Mouse (Mus musculus) liver, embryonic 16.5 days (tissue): Measurements from ENCODE around the gene Triap1. TPM values are rescaled to one million over a fixed set of nuclear protein-coding genes. Genes with fewer than 3 reads are reported as not detected.

ENCODE experiments used
- ATAC-seq: fragments of 200-750 bp; cut with Nextera tagmentation; 2 replicates; pipeline ENCODE4 v1.8.0; 2017; ENCODE audit warnings: low read depth, mild to moderate bottlenecking, moderate number of reproducible peaks, moderate library complexity
- H3K27ac ChIP-seq: fragments of 300-500 bp; sonication (generic); 2 replicates; pipeline ENCODE4 v1.5.1; 2014; ENCODE audit warnings: mild to moderate bottlenecking, low read length
- H3K27me3 ChIP-seq: fragments of 300-500 bp; sonication (generic); 2 replicates; pipeline ENCODE4 v1.6.1; 2014; ENCODE audit warnings: low read depth, low read length, mixed read lengths; ENCODE audit not compliant: control insufficient read depth, insufficient read depth
- H3K36me3 ChIP-seq: fragments of 300-500 bp; sonication (generic); 2 replicates; pipeline ENCODE4 v1.6.1; 2014; ENCODE audit warnings: mild to moderate bottlenecking; ENCODE audit not compliant: control insufficient read depth, insufficient read depth
- H3K4me1 ChIP-seq: fragments of 300-500 bp; sonication (generic); 2 replicates; pipeline ENCODE4 v1.6.1; 2014; ENCODE audit warnings: low read depth, low read length, mixed read lengths; ENCODE audit not compliant: control insufficient read depth
- H3K4me2 ChIP-seq: fragments of 300-500 bp; sonication (generic); 2 replicates; pipeline ENCODE4 v1.6.1; 2014; ENCODE audit warnings: low read depth, low read length, mixed read lengths
- H3K4me3 ChIP-seq: fragments of 300-500 bp; sonication (generic); 2 replicates; pipeline ENCODE4 v1.5.1; 2014; ENCODE audit warnings: low read depth, mild to moderate bottlenecking, low read length
- H3K9ac ChIP-seq: fragments of 300-500 bp; sonication (generic); 2 replicates; pipeline ENCODE4 v1.6.1; 2014; ENCODE audit warnings: low read depth, low read length
- H3K9me3 ChIP-seq: fragments of 300-500 bp; sonication (generic); replicated peaks from 2 replicates; pipeline ENCODE4 v1.6.1; 2016; ENCODE audit warnings: low read length; ENCODE audit not compliant: control insufficient read depth
- WGBS: fragments of 180-500 bp; shearing (Covaris S2); extraction: QIAGEN DNeasy Blood & Tissue Kit; methylation state at CpG from one replicate; pipeline ENCODE4 v1.1.7; 2014; ENCODE audit not compliant: insufficient replicate concordance; 5-methylcytosine and 5-hydroxymethylcytosine counted together
- polyA plus RNA-seq: library from polyadenylated mRNA; unstranded; fragments of >200 nt; fragmentation: Nextera tagmentation; extraction: Ambion mirVana; gene quantifications from 2 replicates; pipeline ENCODE4 v1.2.1, GENCODE M21; 2015

The Triap1 gene
- polyA plus RNA-seq, 1 experiment from 2014 or later, result 24.5 TPM

DNA sequence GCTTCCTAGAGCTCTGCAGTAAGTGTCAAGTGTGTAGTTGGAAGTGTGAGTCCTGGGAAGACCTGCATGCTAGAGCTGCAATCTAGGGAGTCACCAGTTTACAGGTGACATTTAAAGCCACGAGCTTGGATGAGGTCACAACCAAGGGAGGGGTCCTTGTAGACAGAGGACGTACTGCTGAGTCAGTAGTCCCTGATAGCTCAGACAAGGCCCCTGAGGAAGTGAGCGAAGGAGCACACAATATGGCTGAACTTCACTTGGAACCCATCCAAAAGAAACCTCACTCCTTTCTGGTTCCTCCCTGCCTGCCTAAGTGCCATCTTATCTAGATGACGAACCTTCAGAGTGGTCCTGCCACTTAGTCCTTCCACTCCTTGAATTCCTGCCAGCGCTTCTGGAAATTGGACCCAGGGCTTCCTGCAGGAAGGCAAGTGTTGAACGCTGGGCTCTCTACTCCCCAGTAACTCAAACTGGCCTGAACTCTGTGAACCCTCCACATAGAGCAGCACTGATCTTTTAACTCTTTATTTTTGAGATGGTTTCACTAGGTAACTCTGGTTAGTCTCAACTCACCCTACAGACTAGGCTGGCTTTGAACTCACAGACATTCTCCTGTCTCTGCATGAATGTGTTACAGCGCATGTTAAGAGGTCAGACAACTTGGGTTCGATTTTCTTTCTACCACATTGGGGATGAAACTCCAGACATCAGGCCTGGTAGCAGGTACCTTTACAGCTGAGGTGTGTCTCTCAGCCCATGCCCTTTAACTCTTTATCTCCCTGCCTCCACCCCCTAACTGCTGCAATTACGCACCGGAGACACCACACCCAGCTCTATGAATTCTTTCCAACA lies 28.0 kb upstream of the Triap1 start:
- Histone ChIP-seq H3K9me3 (no peaks in the 10 kb centered on the region), H3K36me3 (no peaks in the 10 kb centered on the region), H3K4me2 (peak overlapping the region; percentile 49), H3K4me3 (peak overlapping the region; percentile 14), H3K27ac (peak overlapping the region; percentile 81), H3K9ac (peak overlapping the region; percentile 25; the same call in 1 of the 2 replicates), H3K27me3 (no peaks in the 10 kb centered on the region), H3K4me1 (peaks cover 31% of the 10 kb centered on the region)
- ATAC-seq, result peak; percentile 83
- 41% methylated on average over 10 of the region's 10 CpGs for WGBS

DNA sequence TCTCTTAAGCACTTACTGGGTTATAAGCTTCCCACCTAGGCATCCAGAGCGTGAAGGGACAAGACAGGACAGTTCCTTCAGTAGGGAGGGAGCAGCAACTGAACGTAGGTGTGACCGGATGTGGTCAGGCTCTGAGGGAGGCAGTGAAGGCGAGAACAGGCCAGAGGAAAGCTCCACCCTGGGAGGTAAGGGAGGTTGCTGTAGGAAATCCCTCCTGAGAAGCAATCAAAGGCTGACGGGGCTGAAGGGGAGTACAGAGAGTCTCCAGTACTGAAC lies 27.4 kb upstream of the Triap1 start:
- 13% methylated on average over 5 of the region's 5 CpGs for WGBS

DNA sequence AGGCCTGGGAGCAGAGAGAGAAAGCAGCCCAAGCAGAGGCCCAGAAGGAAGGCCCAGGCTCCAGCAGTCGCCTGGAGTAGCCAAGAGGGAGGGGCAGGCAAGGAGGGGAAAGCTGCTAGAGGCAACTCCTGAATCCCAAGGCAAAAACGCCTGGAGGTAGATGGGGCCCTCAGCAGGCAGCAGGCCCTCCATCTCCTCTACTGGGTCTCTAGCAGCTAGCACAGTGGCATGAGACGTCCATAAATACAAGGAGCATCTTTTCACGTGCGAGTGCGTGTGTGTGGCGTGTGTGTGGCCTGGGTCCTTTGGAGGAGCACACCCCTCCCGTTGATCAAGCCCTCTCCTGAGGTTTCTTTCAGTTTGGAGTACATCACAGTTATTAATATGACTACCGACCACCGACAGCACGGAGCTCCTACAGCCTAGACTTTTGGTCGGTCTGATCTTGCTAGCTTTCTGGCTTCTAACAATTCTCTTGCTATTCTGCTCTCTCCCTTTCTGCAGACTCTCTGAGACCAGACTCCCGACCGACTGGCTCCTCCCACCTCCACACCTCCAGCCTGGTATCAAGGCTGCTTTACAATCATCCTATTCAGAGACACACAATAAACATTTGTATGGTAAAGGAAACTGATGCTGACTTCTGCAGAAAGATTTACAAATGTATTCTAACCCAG lies 23.9 kb upstream of the Triap1 start:
- no peak overlapping the region for H3K4me3 ChIP-seq
- no peaks in the 10 kb centered on the region for H3K9me3 ChIP-seq
- no peak overlapping the region for H3K9ac ChIP-seq
- peaks cover 39% of the 10 kb centered on the region for H3K4me1 ChIP-seq
- H3K36me3 ChIP-seq, result no peaks in the 10 kb centered on the region
- no peaks in the 10 kb centered on the region for H3K27me3 ChIP-seq
- ATAC-seq, result no peak
- no peak overlapping the region for H3K4me2 ChIP-seq
- WGBS, result 35% methylated on average over 14 of the region's 14 CpGs
- no peak overlapping the region for H3K27ac ChIP-seq

More for the DNA sequence above, 27.4 kb upstream of the Triap1 start:
- peaks cover 32% of the 10 kb centered on the region for H3K4me1 ChIP-seq
- no peaks in the 10 kb centered on the region for H3K36me3 ChIP-seq
- no peaks in the 10 kb centered on the region for H3K27me3 ChIP-seq
- peak overlapping the region; percentile 2; the same call in 1 of the 2 replicates for H3K27ac ChIP-seq
- H3K4me2 ChIP-seq, result peak overlapping the region; percentile 49; the same call in 1 of the 2 replicates
- no peaks in the 10 kb centered on the region for H3K9me3 ChIP-seq
- no peak overlapping the region for H3K9ac ChIP-seq
- no peak overlapping the region for H3K4me3 ChIP-seq
- no peak for ATAC-seq

DNA sequence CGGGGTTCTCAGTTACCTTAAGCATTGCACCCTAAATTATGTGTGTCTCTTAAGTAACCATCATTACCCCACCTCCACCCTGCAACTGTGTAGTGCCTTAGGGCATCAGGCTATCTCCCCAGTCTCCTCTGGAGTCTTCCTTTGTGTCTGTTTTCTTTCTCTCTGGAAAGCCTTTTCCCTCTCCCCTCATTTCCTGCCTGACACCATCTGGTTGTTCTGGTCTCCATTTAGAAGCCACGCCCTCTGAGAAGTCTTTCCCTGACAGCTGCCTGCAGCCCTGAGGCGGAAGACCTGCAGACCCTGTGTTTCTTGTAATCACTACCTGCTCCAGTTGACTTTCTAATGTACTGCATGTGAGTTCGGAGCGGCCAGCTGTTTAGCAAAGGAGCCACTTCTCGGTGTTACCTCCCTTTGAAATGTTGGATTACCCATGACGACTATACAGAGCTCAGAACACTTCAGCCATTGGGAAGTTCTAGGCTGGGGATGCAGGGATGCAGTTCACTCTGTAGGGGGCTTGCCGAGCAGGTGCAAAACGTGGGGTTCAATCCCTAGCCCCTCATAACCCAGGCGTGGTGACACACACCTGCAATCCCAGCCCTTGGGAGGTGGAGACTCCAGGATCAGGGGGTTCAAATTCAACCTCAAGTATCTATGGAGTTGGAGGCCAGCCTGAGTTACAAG lies 23.2 kb upstream of the Triap1 start:
- no peaks in the 10 kb centered on the region for H3K9me3 ChIP-seq
- WGBS, result 18% methylated on average over 10 of the region's 10 CpGs
- peaks cover 32% of the 10 kb centered on the region for H3K4me1 ChIP-seq
- no peak overlapping the region for H3K4me3 ChIP-seq
- no peaks in the 10 kb centered on the region for H3K27me3 ChIP-seq
- H3K36me3 ChIP-seq, result no peaks in the 10 kb centered on the region
- peak overlapping the region; percentile 15; the same call in 1 of the 2 replicates for H3K4me2 ChIP-seq
- H3K9ac ChIP-seq, result no peak overlapping the region
- no peak overlapping the region for H3K27ac ChIP-seq
- ATAC-seq, result no peak

DNA sequence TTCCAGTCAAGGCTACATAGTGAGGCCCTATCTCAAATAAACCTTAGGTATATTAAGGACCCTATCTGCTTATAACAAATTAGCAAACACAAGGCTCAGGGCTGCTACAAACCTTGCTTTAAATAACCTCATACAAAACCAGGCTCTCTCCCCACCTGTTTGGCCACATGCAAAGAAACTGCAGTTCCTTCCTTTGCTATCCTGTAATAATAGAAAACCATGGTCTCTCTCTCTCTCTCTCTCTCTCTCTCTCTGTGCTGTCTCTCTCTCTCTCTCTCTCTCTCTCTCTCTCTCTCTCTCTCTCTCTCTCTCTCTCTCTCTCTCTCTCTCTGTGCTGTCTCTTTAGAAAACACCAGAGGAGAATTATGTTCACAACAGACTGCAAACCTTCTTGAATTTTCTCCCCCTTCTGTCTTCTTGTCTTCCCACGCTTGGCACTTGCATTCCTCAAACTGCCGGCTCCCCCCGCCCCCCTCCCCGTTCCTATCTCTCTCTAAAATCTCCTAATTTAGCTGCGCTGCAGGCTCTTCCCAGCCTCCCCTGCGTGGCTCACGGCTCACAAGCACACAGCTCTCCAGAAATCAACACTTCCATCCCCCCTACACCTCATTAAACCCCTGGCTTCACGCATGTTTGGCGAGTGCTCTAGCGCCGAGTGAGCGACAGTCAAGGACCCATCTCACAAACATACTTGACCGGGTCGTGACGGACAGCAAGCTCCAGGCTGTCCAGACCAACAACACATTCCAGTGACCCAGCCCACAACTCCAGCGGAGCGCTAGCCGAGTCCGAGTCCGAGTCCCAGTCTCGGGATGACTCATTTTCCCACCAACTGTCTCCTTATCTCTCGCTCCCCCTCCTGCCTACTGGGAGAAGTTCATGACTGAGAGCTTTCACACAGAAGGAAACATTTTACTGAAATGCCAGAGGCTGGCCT lies 21.8 kb upstream of the Triap1 start:
- H3K27me3 ChIP-seq, result no peaks in the 10 kb centered on the region
- peak; percentile 80 for ATAC-seq
- H3K4me1 ChIP-seq, result peaks cover 19% of the 10 kb centered on the region
- H3K27ac ChIP-seq, result peak overlapping the region; percentile 32; the same call in 1 of the 2 replicates
- H3K9me3 ChIP-seq, result no peaks in the 10 kb centered on the region
- H3K4me3 ChIP-seq, result peak overlapping the region; percentile 58
- H3K36me3 ChIP-seq, result no peaks in the 10 kb centered on the region
- H3K4me2 ChIP-seq, result peak overlapping the region; percentile 92
- WGBS, result under 1% methylated on average over 22 of the region's 22 CpGs
- H3K9ac ChIP-seq, result peak overlapping the region; percentile 66

DNA sequence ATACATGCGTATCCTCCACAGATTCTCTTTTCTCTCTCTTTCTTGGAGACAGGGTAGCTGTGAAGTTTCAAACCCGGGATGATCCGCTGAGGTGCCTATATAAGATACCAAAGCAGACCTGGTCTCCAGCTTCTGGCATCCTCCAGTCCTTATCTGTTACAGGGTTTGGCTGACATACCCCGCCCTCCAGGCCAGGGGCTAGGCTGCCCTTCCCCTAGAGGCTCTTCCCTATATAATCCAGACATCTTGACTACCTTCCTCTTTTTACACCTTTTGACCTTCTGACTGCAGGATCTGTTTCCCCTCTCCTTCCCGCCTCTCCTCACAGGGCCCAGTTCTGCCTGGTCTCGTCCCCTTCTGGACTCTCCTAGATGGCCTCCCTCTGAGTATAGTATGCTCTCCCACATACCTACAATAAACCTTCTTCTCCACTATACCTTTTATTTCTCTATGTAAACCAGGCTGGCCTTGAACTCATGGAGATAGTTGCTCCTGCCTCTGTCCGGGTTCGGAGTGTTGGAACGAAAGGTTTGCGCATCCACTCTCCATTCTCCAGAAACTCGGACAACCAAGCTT lies 14.7 kb upstream of the Triap1 start:
- peak overlapping the region; percentile 92 for H3K4me3 ChIP-seq
- H3K27ac ChIP-seq, result peak overlapping the region; percentile 92
- peaks cover 37% of the 10 kb centered on the region for H3K4me1 ChIP-seq
- ATAC-seq, result peak; percentile 83
- no peaks in the 10 kb centered on the region for H3K9me3 ChIP-seq
- H3K9ac ChIP-seq, result peak overlapping the region; percentile 97
- 6% methylated on average over 11 of the region's 11 CpGs for WGBS
- H3K36me3 ChIP-seq, result peaks cover 14% of the 10 kb centered on the region
- H3K4me2 ChIP-seq, result peak overlapping the region; percentile 79
- no peaks in the 10 kb centered on the region for H3K27me3 ChIP-seq

DNA sequence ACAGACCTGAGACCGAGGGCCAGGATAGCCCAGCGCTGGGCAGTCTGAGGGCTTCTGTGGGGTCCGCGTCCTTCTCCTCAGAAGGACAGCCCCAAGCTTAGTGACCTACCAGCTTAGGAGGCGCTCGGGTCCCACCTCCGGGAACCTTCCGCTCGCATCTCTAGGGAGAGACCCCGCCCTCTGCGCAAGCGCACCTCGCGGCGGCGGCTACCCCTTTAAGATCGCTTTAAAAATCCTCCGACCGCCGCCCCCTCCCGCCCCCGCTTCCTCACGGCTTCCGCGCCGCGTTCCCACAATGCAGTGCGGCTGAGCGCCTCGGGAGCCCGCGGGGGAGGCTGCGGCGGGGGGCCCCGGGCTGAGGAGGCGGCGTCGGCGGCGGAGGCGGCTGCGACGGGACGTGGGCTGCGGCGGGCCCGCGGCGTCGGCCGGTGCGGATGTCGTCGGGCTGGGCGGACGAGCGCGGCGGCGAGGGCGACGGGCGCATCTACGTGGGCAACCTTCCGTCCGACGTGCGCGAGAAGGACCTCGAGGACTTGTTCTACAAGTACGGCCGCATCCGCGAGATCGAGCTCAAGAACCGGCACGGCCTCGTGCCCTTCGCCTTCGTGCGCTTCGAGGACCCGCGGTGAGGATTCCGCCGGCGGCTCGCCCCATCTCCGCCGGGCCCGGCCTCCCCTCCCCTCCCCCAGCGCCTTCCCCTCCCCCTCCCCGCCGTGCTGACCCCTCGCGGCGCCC lies 14.0 kb upstream of the Triap1 start, which contains the start of gene Srsf9:
TSS of gene Srsf9 (plus strand) at position 303 of the 735 bp plus-strand sequence.
- peaks cover 39% of the 10 kb centered on the region for H3K4me1 ChIP-seq
- H3K4me3 ChIP-seq, result peak within 1 kb of the TSS; percentile 92
- no peaks in the 10 kb centered on the region for H3K9me3 ChIP-seq
- peak within 1 kb of the TSS; percentile 79 for H3K4me2 ChIP-seq
- ATAC-seq, result peak; percentile 90
- 0% methylated on average over 84 of the region's 97 CpGs for WGBS
- H3K9ac ChIP-seq, result peak within 1 kb of the TSS; percentile 97
- peak within 1 kb of the TSS; percentile 92 for H3K27ac ChIP-seq
- H3K36me3 ChIP-seq, result peaks cover 20% of the 10 kb centered on the region
- H3K27me3 ChIP-seq, result no peaks in the 10 kb centered on the region
